Mouse (Mus musculus): ENCODE results near the gene Hils1. TPM values are rescaled to one million over a fixed set of nuclear protein-coding genes. Genes with fewer than 3 reads are reported as not detected.

Hils1 gene
- polyA plus RNA-seq, 1 experiment from 2014 or later: not detected

- Histone ChIP-seq H3K4me1 (peaks cover 58% of the 10 kb centered on the region), H3K27ac (replicated peaks) (peak overlapping the region; percentile 72), H3K4me3 (peak overlapping the region; percentile 29; the same call in 1 of the 2 replicates), H3K36me3 (replicated peaks) (peaks cover 100% of the 10 kb centered on the region), H3K27me3 (replicated peaks; ENCODE audit: low read depth, poor library complexity, severe bottlenecking) (no peaks in the 10 kb centered on the region), H3K9me3 (no peaks in the 10 kb centered on the region)
- 2% methylated on average over 8 of the region's 8 CpGs for WGBS
- peak; percentile 78 for DNase-seq (ENCODE audit: low spot score)
Observed at GRCm38 (mm10) chr11:95001058-95001457, 33.7 kb downstream of the Hils1 start.

DNA sequence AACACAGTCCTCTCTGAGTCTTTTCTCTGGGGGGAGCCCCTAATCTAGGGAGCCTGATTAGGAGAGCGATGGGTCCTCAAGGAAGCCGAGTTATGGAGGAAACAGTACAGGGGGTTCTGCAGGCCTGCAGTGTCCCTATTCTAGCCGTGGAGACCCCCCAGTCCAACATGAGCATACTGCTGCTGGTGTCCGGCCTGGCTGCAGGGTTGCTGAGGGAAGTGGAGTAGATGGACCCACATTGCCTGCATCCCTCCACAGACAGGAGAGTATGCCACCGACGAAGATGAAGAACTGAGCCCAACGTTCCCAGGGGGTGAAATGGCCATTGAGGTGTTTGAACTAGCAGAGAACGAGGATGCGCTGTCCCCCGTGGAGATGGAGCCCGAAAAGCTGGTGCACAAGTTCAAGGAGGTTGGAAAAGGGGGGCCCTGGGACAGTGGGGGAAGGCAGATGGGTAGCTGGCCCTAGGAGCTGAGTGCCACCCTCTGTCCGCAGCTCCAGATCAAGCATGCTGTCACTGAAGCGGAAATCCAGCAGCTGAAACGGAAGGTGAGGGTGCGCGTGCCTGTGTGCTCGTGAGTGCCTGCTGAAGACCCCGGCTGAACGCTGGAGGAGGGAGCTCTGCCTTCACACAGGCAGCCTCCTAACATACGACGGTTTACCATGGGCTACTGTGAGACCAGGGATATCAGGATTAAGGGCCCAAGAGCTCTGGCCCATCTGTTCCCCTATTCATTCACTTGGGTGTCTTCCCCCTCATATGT, 34.4 kb downstream of the Hils1 start:
- no peaks in the 10 kb centered on the region for H3K27me3 ChIP-seq (replicated peaks; ENCODE audit: low read depth, poor library complexity, severe bottlenecking)
- 88% methylated on average over 21 of the region's 21 CpGs for WGBS
- no peak overlapping the region for H3K27ac ChIP-seq (replicated peaks)
- peaks cover 93% of the 10 kb centered on the region for H3K36me3 ChIP-seq (replicated peaks)
- peaks cover 58% of the 10 kb centered on the region for H3K4me1 ChIP-seq
- no peak for DNase-seq (ENCODE audit: low spot score)
- H3K9me3 ChIP-seq: no peaks in the 10 kb centered on the region
- no peak overlapping the region for H3K4me3 ChIP-seq

GRCm38 (mm10) chr11:95002705-95003104, 35.3 kb downstream of the Hils1 start:
- H3K36me3 ChIP-seq (replicated peaks): peaks cover 84% of the 10 kb centered on the region
- H3K4me1 ChIP-seq: peaks cover 68% of the 10 kb centered on the region
- no peak overlapping the region for H3K27ac ChIP-seq (replicated peaks)
- no peak for DNase-seq (ENCODE audit: low spot score)
- H3K27me3 ChIP-seq (replicated peaks; ENCODE audit: low read depth, poor library complexity, severe bottlenecking): no peaks in the 10 kb centered on the region
- no peaks in the 10 kb centered on the region for H3K9me3 ChIP-seq
- WGBS: 92% methylated on average over 8 of the region's 8 CpGs
- no peak overlapping the region for H3K4me3 ChIP-seq

GRCm38 (mm10) chr11:95004136-95004936, 36.9 kb downstream of the Hils1 start:
- WGBS: 85% methylated on average over 12 of the region's 12 CpGs
- Histone ChIP-seq H3K9me3 (no peaks in the 10 kb centered on the region), H3K4me3 (no peak overlapping the region), H3K27me3 (replicated peaks; ENCODE audit: low read depth, poor library complexity, severe bottlenecking) (no peaks in the 10 kb centered on the region), H3K36me3 (replicated peaks) (peaks cover 68% of the 10 kb centered on the region), H3K27ac (replicated peaks) (peak overlapping the region; percentile 44), H3K4me1 (peaks cover 74% of the 10 kb centered on the region)
- DNase-seq (ENCODE audit: low spot score): no peak

DNA sequence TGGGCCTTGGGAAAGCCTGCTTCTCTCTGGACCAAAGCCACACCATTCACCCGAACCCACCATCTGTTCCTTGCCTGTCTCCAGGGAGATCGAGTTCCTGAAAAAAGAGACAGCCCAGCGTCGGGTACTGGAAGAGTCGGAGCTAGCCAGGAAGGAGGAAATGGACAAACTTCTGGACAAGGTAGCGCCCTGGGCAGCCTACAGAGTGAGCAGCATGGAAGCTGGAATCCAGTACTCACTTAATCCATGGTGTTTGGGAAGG, 37.5 kb downstream of the Hils1 start:
- peaks cover 62% of the 10 kb centered on the region for H3K36me3 ChIP-seq (replicated peaks)
- no peak overlapping the region for H3K4me3 ChIP-seq
- H3K27me3 ChIP-seq (replicated peaks; ENCODE audit: low read depth, poor library complexity, severe bottlenecking): no peaks in the 10 kb centered on the region
- H3K9me3 ChIP-seq: no peaks in the 10 kb centered on the region
- DNase-seq (ENCODE audit: low spot score): no peak
- peaks cover 74% of the 10 kb centered on the region for H3K4me1 ChIP-seq
- H3K27ac ChIP-seq (replicated peaks): peak overlapping the region; percentile 44; the same call in 1 of the 2 replicates
- 67% methylated on average over 6 of the region's 6 CpGs for WGBS

DNA sequence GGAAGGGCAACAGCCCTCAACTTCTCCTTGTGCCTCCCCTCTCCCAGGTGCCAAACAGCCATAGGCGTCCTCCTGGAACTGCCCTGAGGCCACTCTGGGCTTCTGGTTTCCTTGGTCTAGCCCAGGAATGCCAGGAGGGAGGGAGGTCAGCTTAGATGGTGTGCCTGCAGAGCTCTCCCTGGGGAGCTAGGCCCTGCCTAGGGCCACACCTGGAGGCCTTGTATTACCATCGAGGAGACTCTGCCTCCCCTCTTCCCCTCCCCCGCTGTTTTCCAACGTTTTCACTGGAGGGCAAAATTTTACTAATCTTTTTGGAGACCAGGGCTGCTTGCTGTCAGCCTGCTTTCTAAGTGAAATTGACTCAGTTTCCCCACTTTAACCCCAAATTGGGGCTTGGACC, 38.6 kb downstream of the Hils1 start:
- H3K4me3 ChIP-seq: peak overlapping the region; percentile 60

DNA sequence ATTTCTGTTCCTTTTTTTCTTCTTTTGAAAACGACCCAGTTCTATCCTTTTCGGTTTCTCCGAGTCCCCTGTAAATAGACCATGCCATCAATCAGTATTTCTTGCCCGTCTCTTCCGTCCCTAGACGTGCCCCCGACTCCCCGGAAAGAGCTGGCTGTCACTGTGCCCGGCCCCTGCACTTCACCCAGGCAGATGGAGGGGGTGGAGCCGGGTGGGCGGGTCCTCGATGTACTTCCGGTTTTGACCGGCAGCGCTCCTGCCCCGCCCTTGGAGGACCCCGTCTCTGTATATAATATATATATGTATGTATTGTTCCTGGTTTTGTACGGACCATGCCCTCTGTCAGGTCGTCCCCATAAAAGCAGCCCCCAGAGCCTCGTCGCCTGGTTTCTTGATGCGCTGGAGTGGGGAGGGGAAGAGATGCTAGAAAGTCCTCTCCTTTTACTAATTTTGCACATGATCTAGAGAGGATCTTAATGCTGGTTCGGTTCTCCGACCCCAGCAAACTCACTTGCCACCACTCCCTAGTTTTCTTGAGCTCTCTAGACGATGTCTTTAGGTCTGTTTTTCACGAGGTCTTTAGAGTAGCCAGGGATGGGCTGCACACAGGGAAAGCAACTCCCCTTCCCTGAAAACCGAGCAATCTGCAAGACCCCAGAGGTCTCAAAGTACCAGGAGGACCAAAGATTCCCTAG, 39.3 kb downstream of the Hils1 start:
- peak; percentile 87 for DNase-seq (ENCODE audit: low spot score)
- H3K36me3 ChIP-seq (replicated peaks): peaks cover 44% of the 10 kb centered on the region
- no peaks in the 10 kb centered on the region for H3K27me3 ChIP-seq (replicated peaks; ENCODE audit: low read depth, poor library complexity, severe bottlenecking)
- H3K27ac ChIP-seq (replicated peaks): peak overlapping the region; percentile 84
- peaks cover 73% of the 10 kb centered on the region for H3K4me1 ChIP-seq
- H3K9me3 ChIP-seq: no peaks in the 10 kb centered on the region
- 2% methylated on average over 27 of the region's 27 CpGs for WGBS
- peak overlapping the region; percentile 60 for H3K4me3 ChIP-seq

More for the DNA sequence above, 38.6 kb downstream of the Hils1 start:
- peaks cover 71% of the 10 kb centered on the region for H3K4me1 ChIP-seq
- DNase-seq (ENCODE audit: low spot score): no peak
- H3K27ac ChIP-seq (replicated peaks): peak overlapping the region; percentile 84
- H3K27me3 ChIP-seq (replicated peaks; ENCODE audit: low read depth, poor library complexity, severe bottlenecking): no peaks in the 10 kb centered on the region
- no peaks in the 10 kb centered on the region for H3K9me3 ChIP-seq
- peaks cover 51% of the 10 kb centered on the region for H3K36me3 ChIP-seq (replicated peaks)
- 32% methylated on average over 4 of the region's 4 CpGs for WGBS

GRCm38 (mm10) chr11:95007418-95007817, 40.0 kb downstream of the Hils1 start:
- Histone ChIP-seq H3K9me3 (no peaks in the 10 kb centered on the region), H3K27me3 (replicated peaks; ENCODE audit: low read depth, poor library complexity, severe bottlenecking) (no peaks in the 10 kb centered on the region), H3K4me3 (peak overlapping the region; percentile 60; the same call in 1 of the 2 replicates), H3K4me1 (peaks cover 79% of the 10 kb centered on the region), H3K36me3 (replicated peaks) (peaks cover 37% of the 10 kb centered on the region), H3K27ac (replicated peaks) (peak overlapping the region; percentile 84; the same call in 1 of the 2 replicates)
- no peak for DNase-seq (ENCODE audit: low spot score)
- 71% methylated on average over 3 of the region's 3 CpGs for WGBS

DNA sequence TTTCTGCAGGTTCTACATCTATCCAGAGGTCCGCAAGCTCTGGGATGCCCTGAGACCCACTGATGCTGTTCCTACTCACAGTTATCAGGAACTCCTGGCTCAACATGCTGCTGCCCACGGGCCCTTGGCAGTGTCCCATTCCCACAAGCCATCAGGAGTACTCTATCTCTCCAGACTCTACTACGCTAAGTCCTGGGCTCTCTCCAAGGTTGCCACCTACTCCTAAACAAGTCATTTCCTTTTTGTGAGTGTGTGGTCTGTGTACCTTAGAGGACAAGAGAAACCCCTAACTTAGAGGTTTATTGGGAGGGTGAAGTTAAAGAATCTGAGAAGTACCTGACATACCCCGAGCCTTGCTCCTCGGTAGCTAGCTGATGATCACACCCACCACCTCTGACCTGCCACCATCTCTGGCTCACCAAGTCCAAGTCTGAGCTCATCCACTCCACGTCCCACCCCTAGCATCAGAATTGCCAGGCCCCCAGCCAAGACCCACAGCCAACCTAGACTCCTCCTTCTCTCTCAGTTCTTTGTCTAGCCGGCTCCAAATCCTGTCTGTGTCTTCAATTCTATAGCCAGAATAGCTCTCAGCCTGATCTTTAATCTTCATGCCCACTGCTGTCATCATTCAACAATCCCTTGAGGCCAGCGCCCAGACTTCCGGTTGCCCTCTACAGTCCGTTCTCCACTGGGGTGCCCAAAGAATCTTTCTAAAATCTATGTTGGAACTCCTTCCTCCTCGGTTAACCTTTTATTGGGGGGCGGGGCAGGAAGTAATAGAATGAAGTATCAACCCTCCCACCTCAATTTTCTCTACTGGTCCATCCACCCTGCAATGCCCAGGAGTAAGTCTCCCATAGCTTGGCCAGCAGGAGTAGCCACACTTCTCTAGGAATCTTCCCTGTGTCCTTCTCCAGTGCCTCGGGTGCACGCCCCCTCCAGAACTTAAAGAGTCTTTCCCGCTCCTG, 41.6 kb downstream of the Hils1 start:
- H3K27ac ChIP-seq (replicated peaks): peak overlapping the region; percentile 92
- no peaks in the 10 kb centered on the region for H3K27me3 ChIP-seq (replicated peaks; ENCODE audit: low read depth, poor library complexity, severe bottlenecking)
- H3K4me1 ChIP-seq: peaks cover 85% of the 10 kb centered on the region
- DNase-seq (ENCODE audit: low spot score): no peak
- H3K4me3 ChIP-seq: peak overlapping the region; percentile 85
- WGBS: 41% methylated on average over 15 of the region's 15 CpGs
- peaks cover 35% of the 10 kb centered on the region for H3K36me3 ChIP-seq (replicated peaks)
- no peaks in the 10 kb centered on the region for H3K9me3 ChIP-seq

- peak; percentile 90 for DNase-seq (ENCODE audit: low spot score)
- under 1% methylated on average over 32 of the region's 32 CpGs for WGBS
- peaks cover 35% of the 10 kb centered on the region for H3K36me3 ChIP-seq (replicated peaks)
- H3K27me3 ChIP-seq (replicated peaks; ENCODE audit: low read depth, poor library complexity, severe bottlenecking): no peaks in the 10 kb centered on the region
- peak within 1 kb of the TSS; percentile 85 for H3K4me3 ChIP-seq
- H3K27ac ChIP-seq (replicated peaks): peak within 1 kb of the TSS; percentile 92
- H3K9me3 ChIP-seq: no peaks in the 10 kb centered on the region
- peaks cover 78% of the 10 kb centered on the region for H3K4me1 ChIP-seq
Observed at GRCm38 (mm10) chr11:95009629-95010014, 42.2 kb downstream of the Hils1 start, which contains the start of gene Samd14. Gene Samd14 (plus strand): TSS chr11:95009879.

DNA sequence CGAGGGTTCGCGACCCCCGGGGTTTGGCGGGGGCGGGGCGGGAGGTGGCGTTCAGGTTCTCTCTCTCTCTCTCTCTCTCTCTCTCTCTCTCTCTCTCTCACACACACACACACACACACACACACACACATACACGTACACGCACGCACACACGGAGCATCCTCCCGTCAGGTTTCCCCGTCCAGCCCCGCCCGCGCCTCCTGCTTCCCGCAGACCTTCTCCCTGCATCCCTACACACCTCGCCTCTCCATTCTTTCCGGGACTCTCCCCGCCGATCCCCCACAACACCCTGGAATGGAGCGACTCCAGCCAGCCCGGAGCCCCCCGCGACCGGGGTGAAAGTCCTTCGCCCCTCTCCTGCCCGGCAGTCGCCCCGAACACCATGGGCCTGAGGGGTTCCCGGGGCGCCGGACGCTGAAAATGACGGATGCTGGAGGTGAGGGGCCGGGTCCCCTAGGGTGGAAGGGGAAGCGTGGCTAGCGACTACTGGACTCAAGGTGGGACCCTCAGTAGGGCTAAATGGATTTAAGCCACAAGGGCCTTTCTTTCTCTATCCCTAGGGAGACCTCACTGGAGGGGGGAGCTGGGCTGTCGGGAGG, 42.8 kb downstream of the Hils1 start:
- DNase-seq (ENCODE audit: low spot score): no peak
- Histone ChIP-seq H3K4me3 (peak overlapping the region; percentile 85), H3K4me1 (peaks cover 74% of the 10 kb centered on the region), H3K36me3 (replicated peaks) (peaks cover 35% of the 10 kb centered on the region), H3K27me3 (replicated peaks; ENCODE audit: low read depth, poor library complexity, severe bottlenecking) (no peaks in the 10 kb centered on the region), H3K27ac (replicated peaks) (peak overlapping the region; percentile 92), H3K9me3 (no peaks in the 10 kb centered on the region)
- WGBS: under 1% methylated on average over 40 of the region's 40 CpGs

Data from embryonic facial prominence, embryonic 10.5 days (tissue).